Mouse (Mus musculus): ENCODE results near the gene Ak8. TPM values are rescaled to one million over a fixed set of nuclear protein-coding genes. Genes with fewer than 3 reads are reported as not detected.

Ak8 gene
- 0.99 and 1.0 TPM in 2 replicates for polyA plus RNA-seq (2015; fragmentation: Nextera tagmentation; extraction: Ambion mirVana)

DNA sequence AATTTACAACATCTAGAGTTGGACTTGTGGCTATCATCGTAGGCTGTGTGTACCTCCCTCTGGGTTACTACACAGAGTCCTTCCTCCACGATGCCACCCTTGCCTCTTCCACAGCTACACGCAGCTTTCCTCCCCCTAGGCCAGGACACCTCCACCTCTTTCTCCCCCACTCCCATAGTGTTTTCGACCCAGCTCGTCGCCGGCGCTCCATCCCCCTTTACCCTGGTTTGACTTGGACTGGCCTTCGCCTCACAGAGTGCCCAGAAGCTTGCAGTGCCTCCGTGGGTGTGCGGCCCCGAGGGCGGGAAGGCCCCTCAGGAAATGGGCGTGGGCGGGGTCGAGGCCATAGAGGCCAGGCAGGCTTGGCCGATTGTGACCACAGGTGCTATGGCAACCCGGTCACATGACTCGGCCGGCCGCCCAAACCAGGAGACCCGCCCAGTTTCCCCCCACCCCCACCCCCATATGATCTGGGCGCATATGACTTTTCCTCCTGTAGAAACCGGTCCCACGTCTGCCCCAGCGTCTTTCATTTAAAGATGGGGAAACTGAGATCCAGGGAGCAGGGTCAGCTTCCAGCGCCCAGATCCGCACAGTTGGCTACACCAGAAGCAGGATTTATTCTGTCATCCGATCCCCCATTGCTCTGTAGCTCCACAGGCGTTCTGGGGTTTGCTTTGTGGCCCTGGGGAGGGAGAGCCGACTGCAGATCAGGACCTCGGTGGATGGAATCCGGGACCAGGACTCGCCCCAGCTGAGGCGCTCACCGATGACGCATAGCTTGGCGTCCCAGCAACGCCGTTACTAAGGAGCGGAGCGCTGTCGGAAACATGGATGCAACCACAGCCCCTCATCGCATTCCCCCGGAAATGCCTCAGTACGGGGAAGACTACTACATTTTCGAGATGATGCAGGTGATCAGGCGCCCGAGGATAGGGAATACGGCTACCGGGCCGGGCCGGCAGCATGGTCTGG, at the start of gene Ak8, which contains the start of gene Spaca9:
Gene Ak8, plus strand, starts transcription at position 804 of the 975 bp plus-strand sequence.
Gene Spaca9, minus strand, starts transcription at position 367 of the 975 bp plus-strand sequence.
- no peaks in the 10 kb centered on the region for H3K9me3 ChIP-seq (replicated peaks)
- H3K27me3 ChIP-seq, result 0 out of 2 replicates have a peak, but pooled peaks cover 3% of the 10 kb centered on the region
- peak within 1 kb of the TSS; percentile 68 for H3K9ac ChIP-seq
- peak within 1 kb of the TSS; percentile 82 for H3K27ac ChIP-seq
- H3K4me1 ChIP-seq, result peaks cover 28% of the 10 kb centered on the region
- H3K36me3 ChIP-seq, result no peaks in the 10 kb centered on the region
- peak within 1 kb of the TSS; percentile 64 for H3K4me2 ChIP-seq
- ATAC-seq (replicated peaks; ENCODE audit: low FRiP score), result peak; percentile 86
- under 1% methylated on average over 53 of the region's 53 CpGs for WGBS
- peak within 1 kb of the TSS; percentile 61 for H3K4me3 ChIP-seq (replicated peaks)

DNA sequence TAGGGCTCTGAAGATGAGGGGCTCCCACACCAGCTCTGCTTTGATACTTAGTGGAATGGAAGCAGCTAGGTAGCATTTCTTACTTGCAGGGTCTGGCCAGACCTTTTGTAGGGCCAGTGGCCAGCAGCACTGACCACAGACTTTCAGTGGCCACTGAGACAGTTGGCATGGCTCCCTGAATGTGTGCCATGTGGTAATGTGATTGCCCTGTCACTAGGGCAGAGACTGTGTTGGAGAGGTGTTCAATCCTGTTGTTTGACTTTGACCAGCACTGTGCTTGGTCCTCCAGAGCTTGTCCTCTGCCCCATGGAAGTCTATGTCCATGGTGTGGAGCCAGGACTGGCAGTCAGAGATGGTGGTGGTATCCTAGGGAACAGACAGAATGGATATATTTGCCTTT, 49.4 kb upstream of the Ak8 start:
- ATAC-seq (replicated peaks; ENCODE audit: low FRiP score), result no peak

DNA sequence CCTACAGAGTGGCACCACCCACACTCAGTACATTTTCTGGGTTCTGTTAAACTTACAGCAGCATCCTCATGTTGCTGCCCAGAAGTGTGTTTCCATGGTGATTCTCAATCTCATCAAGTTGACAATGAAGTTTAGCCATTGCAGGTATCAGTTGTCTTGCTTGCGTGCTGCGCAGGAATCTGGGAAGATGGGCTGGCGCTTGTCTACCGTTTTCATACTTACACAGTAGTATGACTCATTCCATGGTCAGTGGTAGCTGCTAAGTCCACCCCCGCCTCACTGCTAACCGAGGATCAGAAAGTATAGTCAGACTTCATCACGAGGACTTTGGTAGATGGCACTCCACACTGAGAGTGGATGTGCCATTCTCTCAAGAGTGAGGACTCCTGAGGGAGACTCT, 46.6 kb upstream of the Ak8 start:
- ATAC-seq (replicated peaks; ENCODE audit: low FRiP score), result no peak

More for the DNA sequence above, 49.4 kb upstream of the Ak8 start:
- H3K4me1 ChIP-seq, result no peaks in the 10 kb centered on the region
- no peak overlapping the region for H3K4me3 ChIP-seq (replicated peaks)
- H3K4me2 ChIP-seq, result no peak overlapping the region
- H3K27me3 ChIP-seq, result no peaks in the 10 kb centered on the region
- no peak overlapping the region for H3K27ac ChIP-seq
- H3K9ac ChIP-seq, result no peak overlapping the region
- H3K9me3 ChIP-seq (replicated peaks), result no peaks in the 10 kb centered on the region
- peaks cover 15% of the 10 kb centered on the region for H3K36me3 ChIP-seq

GRCm38 (mm10) chr2:28654295-28654694, 45.7 kb upstream of the Ak8 start:
- Histone ChIP-seq H3K9ac (no peak overlapping the region), H3K9me3 (replicated peaks) (no peaks in the 10 kb centered on the region), H3K27ac (no peak overlapping the region), H3K27me3 (no peaks in the 10 kb centered on the region), H3K36me3 (peaks cover 45% of the 10 kb centered on the region), H3K4me1 (no peaks in the 10 kb centered on the region), H3K4me2 (no peak overlapping the region), H3K4me3 (replicated peaks) (no peak overlapping the region)
- 71% methylated on average over 2 of the region's 2 CpGs for WGBS
- ATAC-seq (replicated peaks; ENCODE audit: low FRiP score), result no peak

More for the DNA sequence above, 46.6 kb upstream of the Ak8 start:
- Histone ChIP-seq H3K9me3 (replicated peaks) (no peaks in the 10 kb centered on the region), H3K9ac (no peak overlapping the region), H3K27me3 (no peaks in the 10 kb centered on the region), H3K36me3 (peaks cover 35% of the 10 kb centered on the region), H3K4me2 (no peak overlapping the region), H3K27ac (no peak overlapping the region), H3K4me3 (replicated peaks) (no peak overlapping the region), H3K4me1 (no peaks in the 10 kb centered on the region)
- WGBS, result 95% methylated on average over 7 of the region's 7 CpGs

GRCm38 (mm10) chr2:28656216-28656615, 43.7 kb upstream of the Ak8 start:
- H3K4me3 ChIP-seq (replicated peaks), result no peak overlapping the region
- no peak for ATAC-seq (replicated peaks; ENCODE audit: low FRiP score)
- H3K4me1 ChIP-seq, result no peaks in the 10 kb centered on the region
- no peaks in the 10 kb centered on the region for H3K9me3 ChIP-seq (replicated peaks)
- H3K9ac ChIP-seq, result no peak overlapping the region
- 75% methylated on average over 8 of the region's 8 CpGs for WGBS
- H3K4me2 ChIP-seq, result no peak overlapping the region
- no peaks in the 10 kb centered on the region for H3K27me3 ChIP-seq
- H3K36me3 ChIP-seq, result peaks cover 64% of the 10 kb centered on the region
- H3K27ac ChIP-seq, result no peak overlapping the region

- Histone ChIP-seq H3K27me3 (no peaks in the 10 kb centered on the region), H3K4me1 (no peaks in the 10 kb centered on the region), H3K27ac (no peak overlapping the region), H3K4me2 (no peak overlapping the region), H3K9me3 (replicated peaks) (no peaks in the 10 kb centered on the region), H3K36me3 (peaks cover 99% of the 10 kb centered on the region), H3K9ac (no peak overlapping the region), H3K4me3 (replicated peaks) (no peak overlapping the region)
- ATAC-seq (replicated peaks; ENCODE audit: low FRiP score), result no peak
- WGBS, result 91% methylated on average over 3 of the region's 3 CpGs
Measured at GRCm38 (mm10) chr2:28662891-28663290, 37.1 kb upstream of the Ak8 start.

DNA sequence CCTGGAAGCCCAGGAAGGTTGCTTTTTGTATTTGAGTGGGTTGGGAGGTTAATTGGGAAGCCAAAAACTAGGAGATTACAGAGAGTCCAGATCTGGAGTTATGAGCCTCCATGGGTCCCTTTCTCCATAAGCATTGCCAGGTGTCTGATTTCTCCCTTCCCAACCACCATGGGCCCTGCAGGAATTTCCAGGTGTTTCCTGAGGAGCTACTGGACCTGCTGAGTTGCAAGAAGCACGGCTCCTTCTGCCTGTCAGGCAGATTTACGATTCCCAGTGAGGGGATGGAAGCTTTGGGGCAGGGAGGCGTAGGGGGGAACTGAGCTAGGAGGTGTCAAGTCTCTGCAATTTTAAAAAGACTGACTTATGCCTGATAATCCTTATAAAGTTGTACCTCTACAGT, 34.1 kb upstream of the Ak8 start:
- H3K4me2 ChIP-seq, result no peak overlapping the region
- peaks cover 96% of the 10 kb centered on the region for H3K36me3 ChIP-seq
- H3K9ac ChIP-seq, result no peak overlapping the region
- no peak overlapping the region for H3K27ac ChIP-seq
- H3K9me3 ChIP-seq (replicated peaks), result no peaks in the 10 kb centered on the region
- WGBS, result 52% methylated on average over 3 of the region's 3 CpGs
- no peak overlapping the region for H3K4me3 ChIP-seq (replicated peaks)
- H3K27me3 ChIP-seq, result no peaks in the 10 kb centered on the region
- no peaks in the 10 kb centered on the region for H3K4me1 ChIP-seq
- no peak for ATAC-seq (replicated peaks; ENCODE audit: low FRiP score)

GRCm38 (mm10) chr2:28671438-28671837, 28.5 kb upstream of the Ak8 start:
- 74% methylated on average over 2 of the region's 2 CpGs for WGBS
- Histone ChIP-seq H3K9ac (no peak overlapping the region), H3K27ac (no peak overlapping the region), H3K4me3 (replicated peaks) (no peak overlapping the region), H3K27me3 (no peaks in the 10 kb centered on the region), H3K4me1 (no peaks in the 10 kb centered on the region), H3K36me3 (peaks cover 95% of the 10 kb centered on the region), H3K9me3 (replicated peaks) (no peaks in the 10 kb centered on the region), H3K4me2 (no peak overlapping the region)
- ATAC-seq (replicated peaks; ENCODE audit: low FRiP score), result no peak

GRCm38 (mm10) chr2:28676005-28676404, 24.0 kb upstream of the Ak8 start:
- Histone ChIP-seq H3K4me3 (replicated peaks) (no peak overlapping the region), H3K36me3 (peaks cover 98% of the 10 kb centered on the region), H3K4me1 (no peaks in the 10 kb centered on the region), H3K27me3 (no peaks in the 10 kb centered on the region), H3K4me2 (no peak overlapping the region), H3K9me3 (replicated peaks) (no peaks in the 10 kb centered on the region), H3K27ac (no peak overlapping the region), H3K9ac (no peak overlapping the region)
- no peak for ATAC-seq (replicated peaks; ENCODE audit: low FRiP score)
- 94% methylated on average over 8 of the region's 8 CpGs for WGBS

DNA sequence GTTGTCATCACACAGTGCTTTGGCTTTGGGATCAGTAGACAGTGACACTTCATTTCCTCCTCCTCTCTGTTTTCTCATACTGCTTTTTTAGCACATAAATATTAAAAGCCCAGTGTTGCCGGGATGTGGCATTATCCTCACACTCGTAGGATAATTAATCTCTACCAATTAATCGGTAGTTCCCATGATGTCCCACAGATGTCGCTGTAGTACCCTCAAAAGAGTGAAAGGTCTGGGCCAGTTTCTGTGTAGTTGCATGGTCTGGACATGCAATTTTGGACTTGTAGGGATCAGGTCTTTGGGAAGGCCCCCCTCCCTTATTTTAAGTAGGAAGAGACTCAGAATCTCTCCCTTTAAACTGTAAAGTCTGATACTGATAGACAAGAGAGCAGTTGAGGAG, 19.3 kb upstream of the Ak8 start:
- no peaks in the 10 kb centered on the region for H3K4me1 ChIP-seq
- ATAC-seq (replicated peaks; ENCODE audit: low FRiP score), result no peak
- no peak overlapping the region for H3K4me2 ChIP-seq
- no peaks in the 10 kb centered on the region for H3K27me3 ChIP-seq
- 28% methylated on average over 4 of the region's 4 CpGs for WGBS
- H3K4me3 ChIP-seq (replicated peaks), result no peak overlapping the region
- H3K36me3 ChIP-seq, result peaks cover 100% of the 10 kb centered on the region
- H3K9me3 ChIP-seq (replicated peaks), result no peaks in the 10 kb centered on the region
- no peak overlapping the region for H3K27ac ChIP-seq
- H3K9ac ChIP-seq, result no peak overlapping the region

DNA sequence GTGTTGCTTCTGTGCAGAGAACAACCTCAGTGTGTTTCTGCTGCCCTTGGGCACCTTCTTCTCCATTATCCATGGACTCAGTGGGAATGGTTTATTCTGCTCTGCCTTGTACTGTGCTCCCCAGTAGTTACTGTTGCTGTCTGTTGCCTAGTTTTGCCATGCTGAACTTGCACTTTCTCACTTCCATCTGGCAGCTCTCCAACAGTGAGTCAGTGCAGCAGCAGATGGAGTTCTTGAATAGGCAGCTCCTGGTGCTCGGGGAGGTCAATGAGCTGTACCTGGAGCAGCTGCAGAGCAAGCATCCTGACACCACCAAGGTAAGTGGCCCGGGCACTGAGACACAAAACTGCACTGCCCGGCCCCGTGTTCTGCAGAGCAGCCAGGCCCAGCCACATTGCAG, 18.2 kb upstream of the Ak8 start:
- Histone ChIP-seq H3K27ac (no peak overlapping the region), H3K4me1 (no peaks in the 10 kb centered on the region), H3K4me2 (no peak overlapping the region), H3K4me3 (replicated peaks) (no peak overlapping the region), H3K36me3 (peaks cover 100% of the 10 kb centered on the region), H3K9me3 (replicated peaks) (no peaks in the 10 kb centered on the region), H3K9ac (no peak overlapping the region), H3K27me3 (no peaks in the 10 kb centered on the region)
- no peak for ATAC-seq (replicated peaks; ENCODE audit: low FRiP score)
- WGBS, result 92% methylated on average over 4 of the region's 4 CpGs

GRCm38 (mm10) chr2:28685895-28686294, 14.1 kb upstream of the Ak8 start:
- Histone ChIP-seq H3K27me3 (no peaks in the 10 kb centered on the region), H3K9ac (no peak overlapping the region), H3K9me3 (replicated peaks) (no peaks in the 10 kb centered on the region), H3K4me3 (replicated peaks) (no peak overlapping the region), H3K4me1 (no peaks in the 10 kb centered on the region), H3K27ac (no peak overlapping the region), H3K4me2 (no peak overlapping the region), H3K36me3 (peaks cover 75% of the 10 kb centered on the region)
- ATAC-seq (replicated peaks; ENCODE audit: low FRiP score), result no peak
- 84% methylated on average over 7 of the region's 7 CpGs for WGBS
